Mouse (Mus musculus) inflammation-experienced regulatory T-cells, adult 6 months (primary cell): ENCODE results near the gene Hebp2. TPM values are rescaled to one million over a fixed set of nuclear protein-coding genes. Genes with fewer than 3 reads are reported as not detected.

Source experiments
- ATAC-seq: one replicate; pipeline ENCODE4 v1.8.0; 2017
- polyA plus RNA-seq, 3 experiments: library from polyadenylated mRNA; unstranded; fragments of 100-300 nt; shearing (Covaris generic); gene quantifications; one replicate each; pipeline ENCODE4 v1.2.1; 2017

Hebp2 gene
- polyA plus RNA-seq, 3 experiments from 2014 or later: not detected

DNA sequence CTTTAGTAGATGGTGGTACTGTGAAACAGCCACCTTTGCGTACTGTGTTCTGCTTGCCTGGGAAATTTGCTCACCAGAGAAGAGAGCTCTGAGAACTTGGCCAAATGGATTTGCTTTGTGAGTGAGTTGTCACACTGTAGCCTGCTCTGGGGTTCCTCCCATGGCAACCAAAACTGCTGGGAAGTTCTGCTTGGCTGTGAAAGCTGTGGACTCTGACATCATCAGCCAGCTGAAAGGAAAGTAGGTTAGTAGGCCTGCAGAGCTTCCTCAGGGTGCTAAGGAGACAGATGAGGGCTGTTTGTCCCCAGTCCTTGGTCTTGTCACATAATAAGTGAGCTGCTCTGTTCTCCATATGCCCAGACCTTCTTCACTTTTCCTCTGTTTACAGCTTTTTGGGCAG is 37.3 kb downstream of the Hebp2 start:
- ATAC-seq: no peak

DNA sequence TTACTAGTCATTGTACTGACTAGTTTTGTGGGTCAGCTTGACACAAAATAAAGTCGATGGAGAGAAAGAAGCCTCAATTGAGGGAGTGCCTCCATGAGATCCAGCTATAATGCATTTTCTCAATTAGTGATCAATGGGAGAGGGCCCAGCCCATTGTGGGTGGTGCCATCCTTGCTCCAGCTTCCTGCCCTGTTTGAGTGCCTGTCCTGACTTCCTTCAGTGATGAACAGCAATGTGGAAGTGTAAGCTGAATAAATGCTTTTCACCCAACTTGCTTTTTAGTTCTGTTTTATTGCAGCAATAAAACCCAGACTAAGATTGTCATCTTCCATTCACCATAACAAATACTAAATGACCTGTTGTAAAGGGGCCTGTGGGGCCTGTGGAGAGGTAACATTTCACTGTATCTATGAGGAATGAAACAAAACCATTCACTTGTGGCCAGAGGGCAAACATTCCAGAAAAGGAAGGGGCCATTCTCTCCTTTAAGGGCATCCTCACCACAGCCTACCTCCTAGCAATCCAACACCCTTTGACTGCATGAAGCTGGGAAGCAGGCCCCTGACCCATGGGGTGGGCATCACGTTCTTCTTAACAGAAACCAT is 37.9 kb downstream of the Hebp2 start:
- ATAC-seq: no peak

DNA sequence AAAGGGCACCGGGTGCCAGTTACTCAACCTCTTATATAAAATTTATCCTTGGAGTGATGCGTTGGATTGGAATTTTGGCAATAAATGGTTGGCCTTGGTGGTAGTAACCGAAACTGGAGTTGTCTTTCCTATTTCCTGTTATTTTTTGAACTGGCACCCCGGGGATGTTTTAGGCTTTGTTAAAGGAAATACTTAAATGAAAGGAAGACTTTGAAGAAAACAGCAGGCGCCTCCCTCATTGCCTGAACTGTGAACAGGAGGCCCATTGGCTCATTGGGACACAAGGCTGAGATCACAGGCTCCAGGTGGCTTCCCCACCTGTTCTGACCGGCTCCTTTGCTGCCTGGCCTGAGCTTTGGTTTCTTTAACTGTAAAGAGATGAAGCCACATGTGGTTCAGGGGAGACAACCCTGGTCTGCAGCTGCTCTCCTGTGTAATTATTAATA is 39.4 kb downstream of the Hebp2 start:
- no peak for ATAC-seq

- ATAC-seq: no peak
Measured at GRCm38 (mm10) chr10:18505690-18506089, 40.2 kb downstream of the Hebp2 start.

- ATAC-seq: no peak
Measured at GRCm38 (mm10) chr10:18501997-18502396, 43.9 kb downstream of the Hebp2 start.

GRCm38 (mm10) chr10:18497066-18497465 is 48.8 kb downstream of the Hebp2 start:
- no peak for ATAC-seq

GRCm38 (mm10) chr10:18494249-18494648 is 51.6 kb downstream of the Hebp2 start:
- no peak for ATAC-seq

GRCm38 (mm10) chr10:18493010-18493894 is 52.6 kb downstream of the Hebp2 start:
- no peak for ATAC-seq

DNA sequence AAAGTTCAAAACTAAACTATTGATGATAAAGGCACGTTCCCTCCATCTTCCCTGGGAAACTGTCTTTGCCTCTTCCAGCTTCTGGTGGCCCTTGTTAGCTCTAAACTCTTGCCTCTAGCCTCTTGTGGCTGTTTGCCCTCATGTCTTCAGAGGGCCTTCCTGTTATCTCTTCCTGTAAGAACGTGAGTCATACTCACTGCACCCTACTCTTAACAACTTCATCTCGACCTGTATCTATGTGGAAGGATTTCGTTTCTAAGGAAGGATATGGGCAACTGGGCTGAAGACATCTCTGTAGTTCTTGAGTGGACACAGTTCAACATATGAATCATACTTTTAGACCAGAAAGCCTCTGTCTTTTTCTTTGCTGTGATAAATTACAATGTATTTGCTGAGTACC is 53.9 kb downstream of the Hebp2 start:
- no peak for ATAC-seq

- no peak for ATAC-seq
Measured at GRCm38 (mm10) chr10:18489936-18490335, 55.9 kb downstream of the Hebp2 start.

Other genes with a start within 250 kb of the Hebp2 start
- gene Nhsl1, start 227.1 kb downstream of the Hebp2 start, polyA plus RNA-seq: 1 to 10 TPM in 2 of 3 experiments, not detected in 1; 1.4 to 2.2 TPM
- gene Arfgef3, start 197.9 kb upstream of the Hebp2 start, polyA plus RNA-seq: under 1 TPM; 0.19 to 0.58 (median 0.23) TPM
- gene Gm4922, start 240.7 kb upstream of the Hebp2 start, polyA plus RNA-seq: not detected